Mouse (Mus musculus) macrophage (primary cell): ENCODE results near the gene Nans. TPM values are rescaled to one million over a fixed set of nuclear protein-coding genes. Genes with fewer than 3 reads are reported as not detected.

Experiments used
- H3K27ac ChIP-seq: fragments of 350-480 bp; formaldehyde crosslinking; 2 replicates; pipeline ENCODE4 v1.9.0; 2021
- H3K36me3 ChIP-seq: fragments of 350-480 bp; formaldehyde crosslinking; 2 replicates; pipeline ENCODE4 v1.9.0; 2021; ENCODE audit errors: inconsistent target
- H3K4me3 ChIP-seq: fragments of 350-480 bp; formaldehyde crosslinking; 2 replicates; pipeline ENCODE4 v1.9.0; 2021; ENCODE audit errors: inconsistent target
- H3K79me2 ChIP-seq: fragments of 350-480 bp; formaldehyde crosslinking; 2 replicates; pipeline ENCODE4 v1.9.0; 2021; ENCODE audit errors: inconsistent target
- WGBS: methylation state at CpG from one replicate; pipeline ENCODE4 v1.1.7; 2026; ENCODE audit warnings: inconsistent platforms; ENCODE audit not compliant: missing documents; 5-methylcytosine and 5-hydroxymethylcytosine counted together
- polyA plus RNA-seq: library from polyadenylated mRNA; stranded (reverse); fragments of 250-400 nt; gene quantifications from 3 replicates; pipeline ENCODE4 v1.2.4, GENCODE M21; 2018; ENCODE audit warnings: inconsistent platforms

Nans gene
- polyA plus RNA-seq, 1 experiment from 2014 or later, result 48.9 TPM

DNA sequence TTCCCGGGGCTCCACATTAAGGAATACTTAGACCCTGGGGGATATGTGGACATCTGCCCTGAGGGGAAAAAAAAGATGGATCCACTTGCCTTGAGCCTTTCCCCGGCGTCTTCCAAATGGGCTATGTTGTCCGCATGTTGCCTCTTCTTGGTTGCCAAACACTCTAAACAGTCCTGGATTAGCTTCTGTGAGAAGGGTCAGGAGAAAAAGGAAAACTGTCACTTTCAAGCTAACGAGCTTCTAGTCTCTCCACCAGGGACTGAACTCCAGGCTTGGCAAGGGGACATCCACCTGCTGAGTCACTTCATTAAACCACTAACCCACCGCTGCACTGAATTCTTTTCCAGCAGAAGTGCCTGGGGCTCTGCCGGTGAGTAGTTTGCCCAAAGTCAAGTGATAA is 43.9 kb downstream of the Nans start:
- H3K79me2 ChIP-seq, result peaks cover 79% of the 10 kb centered on the region
- no peak overlapping the region for H3K27ac ChIP-seq
- WGBS, result 74% methylated on average over 7 of the region's 7 CpGs
- H3K36me3 ChIP-seq, result peaks cover 49% of the 10 kb centered on the region
- no peak overlapping the region for H3K4me3 ChIP-seq

DNA sequence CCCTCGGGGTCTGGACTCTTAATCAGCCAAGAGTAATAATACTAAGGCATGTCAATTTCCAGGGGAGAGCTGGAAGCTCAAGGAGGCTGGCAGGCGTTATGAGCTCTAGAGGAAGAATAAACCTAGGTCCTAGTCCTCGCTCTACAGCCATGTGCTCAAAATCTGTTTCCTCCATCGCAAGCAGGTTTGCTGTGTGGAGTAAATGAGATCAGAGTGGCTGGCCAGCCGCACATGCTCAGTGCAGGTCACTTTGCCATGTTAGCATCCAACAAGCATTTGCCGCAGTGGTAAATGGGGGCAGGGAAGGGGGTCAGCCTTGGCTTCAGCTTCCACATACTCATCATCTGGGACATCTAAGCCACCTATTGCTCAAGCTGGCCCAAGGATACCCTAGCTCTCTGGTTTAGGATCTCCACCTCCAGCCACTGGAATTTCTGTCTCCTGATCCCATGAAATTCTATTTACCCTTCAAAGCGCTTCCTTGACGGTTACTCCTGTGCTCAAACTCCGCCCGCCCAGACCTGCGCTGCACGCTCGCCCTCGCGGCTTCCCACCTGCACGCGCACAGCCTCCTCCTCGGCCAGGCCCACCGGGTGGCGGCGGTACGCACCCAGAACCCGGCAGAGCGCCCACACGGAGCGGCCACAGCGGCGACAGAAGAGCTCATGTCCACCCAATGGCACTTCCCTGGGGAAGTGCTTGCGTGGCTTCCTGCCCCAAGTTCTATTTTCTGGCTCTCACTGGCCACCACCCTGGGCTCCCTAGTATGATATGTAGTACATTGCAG is 45.1 kb downstream of the Nans start:
- H3K4me3 ChIP-seq, result peak overlapping the region; percentile 89
- peaks cover 67% of the 10 kb centered on the region for H3K79me2 ChIP-seq
- H3K27ac ChIP-seq, result peak overlapping the region; percentile 94
- H3K36me3 ChIP-seq, result peaks cover 47% of the 10 kb centered on the region
- 19% methylated on average over 27 of the region's 29 CpGs for WGBS

DNA sequence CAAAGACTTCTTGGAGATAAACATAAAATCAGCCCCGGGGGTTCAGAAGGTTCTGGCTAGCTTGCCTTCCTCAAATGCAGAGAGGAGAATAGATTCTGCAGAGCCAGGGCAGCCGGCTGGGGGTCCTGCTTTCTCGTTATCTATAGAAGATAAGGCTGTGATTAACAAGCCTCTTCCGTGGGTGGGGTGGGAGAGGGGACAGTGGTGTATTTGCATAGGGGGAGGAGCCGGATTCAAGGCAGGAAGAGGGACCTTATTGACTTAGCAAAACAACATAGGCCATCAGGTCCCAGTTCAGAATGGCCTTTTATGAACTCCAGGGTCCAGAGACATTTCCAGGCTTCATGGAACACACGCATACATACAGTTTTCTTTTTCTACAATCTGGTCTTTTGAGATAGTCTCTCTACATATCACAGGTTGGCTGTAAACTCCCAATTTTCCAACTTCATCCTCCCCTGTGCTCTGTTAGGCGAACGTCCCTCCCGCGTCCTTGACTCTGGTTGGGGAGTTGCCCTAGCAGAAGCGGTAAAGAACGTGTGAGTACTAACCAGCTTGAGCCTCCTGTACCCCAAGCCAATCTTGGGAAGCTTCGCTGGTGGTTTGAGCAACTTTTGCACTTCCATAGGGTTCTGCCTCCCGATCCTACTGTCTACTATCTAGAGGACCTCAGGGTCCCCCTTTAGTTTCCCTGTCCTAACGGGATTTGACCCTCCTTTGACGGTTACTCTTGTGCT is 46.2 kb downstream of the Nans start:
- under 1% methylated on average over 16 of the region's 16 CpGs for WGBS
- peak overlapping the region; percentile 89 for H3K4me3 ChIP-seq
- peak overlapping the region; percentile 94 for H3K27ac ChIP-seq
- H3K36me3 ChIP-seq, result peaks cover 45% of the 10 kb centered on the region
- peaks cover 56% of the 10 kb centered on the region for H3K79me2 ChIP-seq

DNA sequence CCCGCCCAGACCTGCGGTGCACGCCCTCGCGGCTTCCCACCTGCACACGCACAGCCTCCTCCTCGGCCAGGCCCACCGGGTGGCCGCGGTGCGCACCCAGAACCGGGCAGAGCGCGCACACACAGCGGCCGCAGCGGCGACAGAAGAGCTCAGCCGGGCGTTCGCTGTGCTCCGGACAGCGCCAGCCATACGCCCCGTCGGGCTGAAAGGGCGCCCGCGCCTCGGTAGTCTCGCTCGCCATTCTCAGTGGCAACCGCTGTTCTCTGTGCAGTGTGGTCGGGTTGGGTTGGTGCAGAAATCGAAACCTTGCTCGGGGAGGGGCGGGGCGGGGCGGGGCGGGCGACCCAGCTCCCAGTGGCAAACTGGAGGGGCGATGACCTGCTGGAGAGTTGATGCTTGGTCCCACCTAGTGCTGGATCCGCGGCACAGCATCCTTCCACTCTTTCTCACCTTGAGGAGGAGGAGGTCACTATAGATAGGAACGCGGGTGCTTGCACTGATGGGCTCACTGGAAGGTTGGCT is 46.9 kb downstream of the Nans start, which contains the start of gene Trim14:
Gene Trim14, minus strand, starts transcription at position 302 of the 522 bp plus-strand sequence.
- Histone ChIP-seq H3K36me3 (peaks cover 44% of the 10 kb centered on the region), H3K4me3 (peak within 1 kb of the TSS; percentile 89), H3K79me2 (peaks cover 49% of the 10 kb centered on the region), H3K27ac (peak within 1 kb of the TSS; percentile 94)
- WGBS, result under 1% methylated on average over 45 of the region's 46 CpGs

DNA sequence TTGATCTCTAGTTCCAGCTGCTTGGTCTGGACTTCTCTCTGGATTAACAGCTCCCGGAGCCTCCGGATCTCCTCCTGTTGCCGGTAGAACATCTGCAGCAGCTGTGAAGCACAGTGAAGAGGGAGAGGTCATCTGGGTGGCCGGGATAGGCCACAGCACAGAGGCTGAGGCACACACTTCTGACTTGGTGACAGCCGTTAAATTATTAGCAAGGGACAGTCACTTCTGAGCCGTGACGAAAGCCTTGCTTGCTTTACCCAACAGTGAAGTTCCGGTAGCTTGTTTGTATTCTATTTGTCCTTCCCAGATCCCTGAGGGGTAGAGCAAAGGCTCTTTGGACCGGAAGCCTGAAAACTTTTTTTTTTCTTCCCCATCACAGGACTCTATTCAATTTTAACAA is 50.1 kb downstream of the Nans start:
- H3K27ac ChIP-seq, result no peak overlapping the region
- WGBS, result 97% methylated on average over 9 of the region's 9 CpGs
- H3K4me3 ChIP-seq, result no peak overlapping the region
- H3K36me3 ChIP-seq, result peaks cover 44% of the 10 kb centered on the region
- H3K79me2 ChIP-seq, result peaks cover 17% of the 10 kb centered on the region

DNA sequence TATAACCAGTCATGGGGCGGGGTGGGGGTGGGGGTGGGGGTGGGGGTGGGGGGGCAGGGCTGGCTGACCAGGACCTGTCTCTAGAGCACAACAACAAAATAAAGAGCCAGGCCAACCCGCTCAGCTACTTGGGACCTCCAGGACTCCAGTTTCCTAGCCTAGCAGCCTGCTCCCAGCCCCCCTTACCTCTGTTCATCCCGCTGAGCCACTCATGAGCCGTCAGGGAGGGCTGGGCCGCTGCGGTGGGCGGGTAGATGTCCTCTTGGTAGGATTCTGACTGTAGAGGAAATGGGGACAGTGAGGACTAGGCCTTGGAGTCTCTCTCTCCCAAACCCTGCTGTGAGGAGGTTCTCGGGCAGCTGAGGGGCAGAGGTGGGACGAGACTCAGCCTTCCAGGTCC is 52.7 kb downstream of the Nans start:
- H3K27ac ChIP-seq, result no peak overlapping the region
- H3K4me3 ChIP-seq, result no peak overlapping the region
- peaks cover 61% of the 10 kb centered on the region for H3K36me3 ChIP-seq
- no peaks in the 10 kb centered on the region for H3K79me2 ChIP-seq
- 94% methylated on average over 5 of the region's 9 CpGs for WGBS

DNA sequence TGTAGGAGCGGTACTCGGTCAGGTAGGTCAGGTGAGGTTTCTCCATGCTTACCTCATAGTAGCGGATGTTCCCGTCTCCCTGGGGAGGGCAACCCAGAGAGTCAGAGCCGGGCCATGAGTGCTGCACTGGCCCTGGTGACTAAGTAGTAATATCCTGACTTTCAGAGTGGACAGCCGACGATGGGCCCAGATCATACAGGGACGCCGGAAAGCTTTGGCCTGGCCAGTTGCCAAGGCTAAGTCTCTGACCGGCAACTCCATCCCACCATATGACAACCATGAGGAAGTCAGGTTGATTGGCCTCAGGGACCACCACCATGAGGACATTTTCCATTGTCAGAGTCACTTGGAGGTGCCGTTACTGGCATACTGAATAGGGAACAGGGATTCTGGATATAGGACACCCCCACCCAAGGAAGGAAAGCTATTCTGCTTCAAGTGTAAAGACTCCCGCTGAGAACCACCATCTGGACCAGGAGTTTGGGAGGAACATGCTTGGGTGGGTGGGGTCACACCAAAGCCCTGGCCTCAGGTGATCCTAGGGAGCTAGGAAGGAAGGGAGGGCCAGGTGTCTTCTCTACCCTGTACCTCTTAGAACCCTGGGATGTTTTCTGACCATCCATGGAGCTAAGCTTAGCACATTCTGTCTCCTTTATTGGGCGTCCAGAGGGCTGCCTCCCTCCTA is 54.5 kb downstream of the Nans start:
- no peaks in the 10 kb centered on the region for H3K79me2 ChIP-seq
- 92% methylated on average over 12 of the region's 13 CpGs for WGBS
- H3K4me3 ChIP-seq, result no peak overlapping the region
- no peak overlapping the region for H3K27ac ChIP-seq
- peaks cover 73% of the 10 kb centered on the region for H3K36me3 ChIP-seq

DNA sequence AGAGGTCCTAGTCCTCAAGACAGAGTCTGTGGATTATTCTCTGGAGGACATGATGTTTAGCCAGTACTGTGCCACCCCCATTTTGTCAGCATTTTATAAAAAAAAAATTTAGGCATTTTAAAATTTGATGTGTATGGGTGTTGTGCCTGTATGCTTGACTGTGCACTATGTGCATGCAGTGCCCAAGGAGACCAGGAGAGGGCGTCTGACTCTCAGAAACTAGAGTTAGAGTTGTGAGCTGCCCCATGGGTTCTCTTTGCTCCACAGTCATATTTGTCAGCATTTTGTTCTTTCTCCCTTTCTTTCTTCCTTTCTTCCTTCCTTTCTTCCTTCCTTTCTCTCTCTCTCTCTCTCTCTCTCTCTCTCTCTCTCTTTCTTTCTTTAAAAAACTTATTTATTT is 55.3 kb downstream of the Nans start:
- no peaks in the 10 kb centered on the region for H3K79me2 ChIP-seq
- H3K36me3 ChIP-seq, result peaks cover 78% of the 10 kb centered on the region
- WGBS, result 20% methylated on average over 1 of the region's 1 CpGs
- no peak overlapping the region for H3K27ac ChIP-seq
- H3K4me3 ChIP-seq, result no peak overlapping the region

DNA sequence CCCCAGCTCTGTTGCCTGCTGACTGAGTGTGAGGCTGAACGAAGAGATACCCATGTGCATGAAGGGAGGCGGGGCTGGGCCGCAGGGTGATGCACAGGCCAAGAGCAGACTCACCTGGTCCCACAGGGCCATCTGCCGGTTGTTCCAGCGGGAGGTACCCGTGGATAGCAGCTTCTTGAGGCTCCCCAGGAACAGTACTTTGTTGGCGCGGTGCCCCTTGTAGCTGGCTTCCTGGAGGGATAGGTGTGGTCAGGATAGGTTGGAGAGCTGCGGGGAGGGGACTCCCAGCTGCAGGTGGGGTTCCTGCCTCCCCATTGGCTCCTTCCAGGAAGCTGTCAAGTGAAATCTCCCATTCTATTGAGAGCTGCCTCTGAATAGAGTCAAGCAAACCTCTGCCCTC is 56.5 kb downstream of the Nans start:
- no peak overlapping the region for H3K4me3 ChIP-seq
- peaks cover 74% of the 10 kb centered on the region for H3K36me3 ChIP-seq
- WGBS, result 95% methylated on average over 9 of the region's 9 CpGs
- no peak overlapping the region for H3K27ac ChIP-seq
- H3K79me2 ChIP-seq, result no peaks in the 10 kb centered on the region

DNA sequence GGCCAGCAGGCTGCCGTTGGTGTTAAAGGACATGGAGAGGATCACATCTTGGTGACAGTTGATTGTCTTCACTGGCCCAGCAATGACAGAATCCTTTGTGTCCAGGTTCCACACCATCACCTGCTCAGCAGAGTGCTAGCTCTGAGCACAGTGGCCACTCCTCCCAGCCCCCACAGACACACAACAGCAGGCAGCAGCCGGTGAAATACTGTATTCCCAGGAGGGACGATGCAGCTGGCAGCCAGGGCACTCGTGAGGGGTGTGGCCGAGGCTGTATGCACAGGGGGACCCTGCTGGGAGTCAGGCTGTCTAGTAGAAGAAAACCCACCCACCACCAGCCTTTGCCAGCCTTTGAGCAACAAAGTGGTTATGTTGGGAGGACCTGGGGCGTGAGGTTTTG is 57.7 kb downstream of the Nans start:
- H3K79me2 ChIP-seq, result peaks cover 7% of the 10 kb centered on the region; the same call in 1 of the 2 replicates
- no peak overlapping the region for H3K4me3 ChIP-seq
- no peak overlapping the region for H3K27ac ChIP-seq
- peaks cover 82% of the 10 kb centered on the region for H3K36me3 ChIP-seq
- 91% methylated on average over 6 of the region's 6 CpGs for WGBS

DNA sequence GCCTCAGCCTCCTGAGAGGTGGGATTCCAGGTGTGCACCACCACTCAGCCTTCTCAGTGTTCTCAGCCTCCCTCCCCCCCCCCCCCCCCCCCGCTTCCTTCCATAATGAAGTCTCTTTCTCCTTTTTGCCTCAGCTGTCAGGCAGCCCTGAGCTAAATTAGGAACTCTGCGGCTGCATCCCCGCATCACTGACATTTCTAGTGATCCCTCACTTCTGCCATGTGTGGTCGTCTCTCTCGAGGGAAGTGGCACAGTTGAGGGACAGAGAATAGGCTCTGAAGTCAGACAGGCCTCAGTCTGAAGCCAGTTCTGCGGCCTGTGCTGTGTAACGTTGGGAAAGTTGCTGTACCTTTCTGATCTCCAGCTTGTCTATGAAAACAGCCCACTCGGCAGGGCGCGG is 60.9 kb downstream of the Nans start:
- H3K79me2 ChIP-seq, result peaks cover 25% of the 10 kb centered on the region
- H3K27ac ChIP-seq, result 0 out of 2 replicates have a peak overlapping the region, but pooled peaks have one; percentile 7
- H3K4me3 ChIP-seq, result no peak overlapping the region
- H3K36me3 ChIP-seq, result peaks cover 63% of the 10 kb centered on the region
- WGBS, result 51% methylated on average over 9 of the region's 10 CpGs

DNA sequence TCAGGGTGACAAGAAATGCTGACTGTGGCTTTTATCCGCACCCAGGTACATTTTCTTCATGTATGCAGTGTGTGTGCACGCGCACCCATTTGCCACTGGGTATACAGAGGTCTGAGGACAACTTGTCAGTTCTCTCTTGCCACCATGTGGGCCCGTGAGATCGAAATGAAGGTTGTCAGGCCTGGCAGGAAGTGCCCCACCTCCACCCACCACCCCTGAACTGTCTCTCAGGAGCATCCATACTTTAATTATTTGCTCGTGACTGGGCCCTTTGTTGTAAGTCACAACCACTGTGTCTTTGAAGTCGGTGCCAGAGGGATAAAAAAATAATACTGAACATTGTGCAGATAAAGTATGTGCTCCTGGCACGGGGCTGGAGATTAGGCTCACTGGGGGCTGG is 61.4 kb downstream of the Nans start:
- H3K36me3 ChIP-seq, result peaks cover 58% of the 10 kb centered on the region
- H3K27ac ChIP-seq, result 0 out of 2 replicates have a peak overlapping the region, but pooled peaks have one; percentile 7
- 77% methylated on average over 8 of the region's 8 CpGs for whole genome bisulfite sequencing
- no peak overlapping the region for H3K4me3 ChIP-seq
- peaks cover 25% of the 10 kb centered on the region for H3K79me2 ChIP-seq
